Mouse (Mus musculus) layer of hippocampus, adult 8-10 months (tissue): ENCODE data around the gene Lsp1. TPM values are rescaled to one million over a fixed set of nuclear protein-coding genes. Genes with fewer than 3 reads are reported as not detected.
A peak's percentile ranks its signal among the peaks of the same experiment; 100 is the strongest.

Experiments used
- DNase-seq, 2 experiments: peaks; one replicate each; pipeline ENCODE4 v3.0.0; 2022; ENCODE audit warnings: low spot score in 2 of 2
- total RNA-seq, 4 experiments: library from RNA; stranded (reverse); gene quantifications; 2 replicates each; pipeline ENCODE4 v1.2.4; 2022

The Lsp1 gene
- total RNA-seq, 4 experiments from 2014 or later: 2.2 to 18.3 (median 8.4) TPM

DNA sequence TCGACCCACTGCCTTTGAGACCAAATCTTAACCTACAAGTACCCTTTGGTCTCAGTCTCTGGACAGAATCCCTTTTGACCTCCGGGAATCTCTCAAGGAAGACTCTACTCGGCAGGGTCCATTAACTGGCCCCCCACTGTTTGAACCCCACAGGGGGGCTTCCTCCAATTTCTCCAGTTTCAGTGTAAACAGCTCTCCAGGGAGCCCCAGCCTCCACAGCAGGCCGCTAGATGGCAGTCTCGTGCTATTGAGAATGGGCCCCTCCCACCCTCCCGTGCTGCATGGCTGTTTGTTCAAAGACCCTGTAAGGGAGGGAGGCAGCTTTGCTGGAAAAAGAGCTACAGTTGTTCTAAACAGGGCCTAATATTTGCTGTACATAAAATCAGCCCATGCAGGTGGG is 77.3 kb downstream of the Lsp1 start:
- DNase-seq: peak in 1 of 2 experiments; percentile 37

DNA sequence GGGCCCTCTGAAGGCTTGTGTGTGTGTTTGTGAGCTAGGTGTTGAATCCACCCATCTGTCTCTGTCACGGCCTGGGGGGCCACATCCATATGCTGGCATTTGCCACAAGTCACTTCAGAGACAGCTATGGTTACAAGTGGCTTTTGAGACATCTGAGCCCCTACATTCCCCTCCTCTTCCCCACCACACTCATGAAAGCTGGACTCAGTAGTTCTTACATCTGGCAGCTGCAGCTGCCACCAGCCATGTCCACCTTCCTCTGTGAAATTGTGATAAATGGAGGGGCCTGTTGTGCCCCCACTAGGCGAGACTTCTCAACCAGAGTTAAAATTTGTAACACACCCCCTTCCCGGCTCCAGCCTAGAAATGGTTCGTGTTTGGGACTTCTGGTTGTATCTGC is 77.7 kb downstream of the Lsp1 start:
- DNase-seq: no peak

DNA sequence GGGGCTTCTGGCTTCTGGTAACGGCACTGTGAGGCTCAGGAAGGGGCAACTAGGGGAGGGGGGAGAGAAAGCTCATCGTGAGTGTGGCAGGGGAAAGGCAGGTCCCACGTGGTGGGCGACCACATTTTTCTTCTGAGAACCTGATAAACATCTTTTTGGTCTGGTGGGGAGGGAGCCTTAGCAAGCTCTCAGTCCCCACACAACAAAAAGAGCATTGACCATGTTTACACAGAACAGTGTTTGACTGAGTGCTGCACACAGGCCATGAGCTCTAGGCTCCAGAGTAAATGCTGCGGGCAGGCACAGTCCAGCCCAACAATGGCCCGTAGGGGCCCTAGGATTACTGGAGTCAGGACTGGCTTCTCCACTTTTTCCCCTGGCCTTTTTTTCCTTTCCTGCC is 78.2 kb downstream of the Lsp1 start:
- DNase-seq: no peak

DNA sequence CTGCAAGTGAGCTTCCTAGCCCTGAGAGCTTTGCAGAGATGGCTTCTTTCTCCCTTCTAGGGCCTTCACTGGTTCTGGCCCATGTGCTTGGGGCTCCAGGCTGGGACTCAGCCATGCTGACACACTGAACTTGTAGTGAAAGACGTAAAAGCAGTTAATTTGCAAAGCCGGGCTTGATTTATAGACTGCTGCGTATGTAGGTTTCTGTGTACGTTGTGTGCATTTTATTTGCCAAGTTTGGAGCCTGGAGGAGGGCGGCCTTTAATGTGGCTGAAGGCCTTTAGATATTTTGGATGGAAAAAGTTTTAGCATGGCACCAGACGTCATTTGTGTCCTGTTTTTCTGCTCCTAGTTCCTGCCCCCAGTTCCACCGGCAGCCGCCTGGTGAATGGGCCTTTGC is 79.2 kb downstream of the Lsp1 start:
- no peak for DNase-seq

DNA sequence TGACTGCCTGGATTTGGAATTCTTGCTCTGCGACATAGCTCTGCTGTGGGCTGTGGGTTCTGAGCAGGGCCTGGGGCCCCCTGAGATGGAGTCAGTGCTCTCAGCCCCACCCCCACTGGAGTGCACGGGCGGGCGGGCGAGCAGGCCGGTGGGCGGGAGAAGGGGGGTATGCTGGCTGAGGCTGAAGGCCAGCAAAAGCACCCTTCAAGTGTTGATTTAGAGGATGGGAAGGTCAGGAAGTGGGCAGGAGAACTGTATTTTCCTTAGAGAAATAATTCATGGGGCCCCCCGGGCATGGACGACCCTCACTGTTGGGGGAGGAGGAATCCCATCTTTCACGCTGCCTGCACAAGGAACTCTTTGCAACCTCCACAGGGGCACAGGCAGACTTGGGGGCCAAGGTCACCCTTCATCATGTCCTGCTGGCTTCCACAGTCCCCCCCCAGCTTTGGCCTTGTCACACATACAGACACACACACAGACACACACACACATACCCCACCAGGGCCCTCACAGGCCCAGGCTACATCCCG is 82.2 kb downstream of the Lsp1 start:
- DNase-seq: no peak

Other genes with a start within 250 kb of the Lsp1 start
- not detected for gene Gm7579, start 248.9 kb upstream of the Lsp1 start, total RNA-seq
- not detected for gene Krtap5-5, start 230.8 kb upstream of the Lsp1 start, total RNA-seq
- not detected for gene Gm40460, start 219.7 kb upstream of the Lsp1 start, total RNA-seq
- not detected for gene Gm2431, start 202.5 kb upstream of the Lsp1 start, total RNA-seq
- gene Gm4559, start 186.4 kb upstream of the Lsp1 start, total RNA-seq: not detected
- not detected for gene Krtap5-1, start 163.7 kb upstream of the Lsp1 start, total RNA-seq
- not detected for gene Krtap5-4, start 157.3 kb upstream of the Lsp1 start, total RNA-seq
- 10 to 100 TPM; 33.3 to 40.3 (median 35.8) TPM for gene Ifitm10, start 87.1 kb upstream of the Lsp1 start, total RNA-seq
- gene Gm49369, start 78.1 kb upstream of the Lsp1 start, total RNA-seq: 10 to 100 TPM in 2 of 4 experiments, 1 to 10 TPM in 2; 2.0 to 27.5 (median 16.4) TPM
- gene Ctsd, start 72.8 kb upstream of the Lsp1 start, total RNA-seq: 1,000 to 10,000 TPM in 2 of 4 experiments, 100 to 1,000 TPM in 2; 302 to 1,974 (median 897) TPM
- gene Syt8, start 26.0 kb upstream of the Lsp1 start, total RNA-seq: 1 to 10 TPM in 2 of 4 experiments, under 1 TPM in 1, not detected in 1; 0.29 to 2.3 (median 1.9) TPM
- 1 to 10 TPM; 1.2 to 4.9 (median 2.7) TPM for gene Tnni2, start 19.0 kb upstream of the Lsp1 start, total RNA-seq
- gene Tnnt3, start 38.0 kb downstream of the Lsp1 start, total RNA-seq: 1 to 10 TPM in 2 of 4 experiments, not detected in 2; 1.2 to 3.8 TPM
- 1 to 10 TPM; 4.8 to 6.8 (median 5.7) TPM for gene Mrpl23, start 71.9 kb downstream of the Lsp1 start, total RNA-seq
- gene Igf2, start 206.0 kb downstream of the Lsp1 start, total RNA-seq: 10 to 100 TPM; 52.4 to 90.2 (median 73.6) TPM
- under 1 TPM in 1 of 4 experiments, not detected in 3; 0.30 TPM for gene Gm49394, start 209.1 kb downstream of the Lsp1 start, total RNA-seq